Mouse (Mus musculus) ovary, postnatal 14 days (tissue): ENCODE measurements around the gene Slc30a7.

Source experiments
- DNase-seq: peaks from one replicate; pipeline ENCODE4 v3.0.0; 2022; ENCODE audit warnings: low spot score

Gene Slc30a7

GRCm38 (mm10) chr3:116006978-116007940, at the start of gene Slc30a7, which contains the start of gene Extl2:
Gene Slc30a7, minus strand, starts transcription at chr3:116007406.
Gene Extl2, plus strand, starts transcription at chr3:116007462.
- DNase-seq, result peak; percentile 66

GRCm38 (mm10) chr3:116047034-116047433, 39.8 kb upstream of the Slc30a7 start:
- no peak for DNase-seq

- no peak for DNase-seq
These were observed 38.8 kb upstream of the Slc30a7 start for GRCm38 (mm10) chr3:116046000-116046399.

- DNase-seq, result no peak
These were observed 33.6 kb upstream of the Slc30a7 start for GRCm38 (mm10) chr3:116040776-116041175.

DNA sequence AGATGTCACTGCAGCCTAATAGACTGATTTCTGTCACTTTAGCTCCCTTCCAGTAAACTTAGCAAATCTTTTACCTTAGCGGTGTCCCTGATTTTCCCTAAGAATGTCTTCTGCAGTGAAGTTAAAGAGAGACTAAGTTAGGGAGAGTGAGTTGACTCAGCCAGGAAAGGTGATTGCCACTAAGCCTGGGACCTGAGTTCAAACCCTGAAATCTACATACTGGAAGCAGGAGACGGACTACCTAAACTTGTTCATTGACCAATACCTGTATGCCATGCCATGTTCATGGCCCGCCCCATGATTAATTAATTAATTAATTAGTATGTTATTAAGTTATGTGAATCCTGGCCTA, 26.6 kb upstream of the Slc30a7 start:
- DNase-seq, result peak; percentile 21

DNA sequence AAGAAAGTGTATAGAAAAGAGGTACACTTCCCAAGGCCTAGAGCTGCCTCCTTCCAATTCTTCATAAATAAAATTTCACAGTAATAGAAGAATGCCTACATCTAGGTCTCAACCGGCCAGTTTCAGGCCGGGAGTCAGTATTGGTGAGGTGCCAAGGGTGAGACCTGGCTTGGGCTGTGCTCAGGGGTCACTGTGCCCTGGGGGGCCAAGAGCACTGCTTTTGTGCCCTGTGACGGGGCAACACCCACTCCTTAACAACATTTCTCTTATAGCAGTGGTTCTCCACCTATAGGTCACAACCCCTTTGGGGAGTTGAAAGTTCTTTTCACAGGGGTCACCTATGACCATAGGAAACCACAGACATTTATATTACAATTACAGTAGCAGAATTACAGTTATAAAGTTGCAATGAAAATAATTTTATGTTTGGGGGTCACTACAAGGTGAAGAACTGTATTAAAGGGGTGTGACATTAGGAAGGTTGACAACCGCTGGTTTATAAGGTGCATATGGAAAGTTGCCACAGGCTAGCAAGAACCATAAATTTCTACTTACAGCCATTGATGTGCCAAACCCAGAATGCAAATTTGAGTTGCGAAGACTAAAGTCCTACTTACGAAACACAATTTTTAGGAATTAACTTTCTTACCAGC, 26.1 kb upstream of the Slc30a7 start:
- no peak for DNase-seq

DNA sequence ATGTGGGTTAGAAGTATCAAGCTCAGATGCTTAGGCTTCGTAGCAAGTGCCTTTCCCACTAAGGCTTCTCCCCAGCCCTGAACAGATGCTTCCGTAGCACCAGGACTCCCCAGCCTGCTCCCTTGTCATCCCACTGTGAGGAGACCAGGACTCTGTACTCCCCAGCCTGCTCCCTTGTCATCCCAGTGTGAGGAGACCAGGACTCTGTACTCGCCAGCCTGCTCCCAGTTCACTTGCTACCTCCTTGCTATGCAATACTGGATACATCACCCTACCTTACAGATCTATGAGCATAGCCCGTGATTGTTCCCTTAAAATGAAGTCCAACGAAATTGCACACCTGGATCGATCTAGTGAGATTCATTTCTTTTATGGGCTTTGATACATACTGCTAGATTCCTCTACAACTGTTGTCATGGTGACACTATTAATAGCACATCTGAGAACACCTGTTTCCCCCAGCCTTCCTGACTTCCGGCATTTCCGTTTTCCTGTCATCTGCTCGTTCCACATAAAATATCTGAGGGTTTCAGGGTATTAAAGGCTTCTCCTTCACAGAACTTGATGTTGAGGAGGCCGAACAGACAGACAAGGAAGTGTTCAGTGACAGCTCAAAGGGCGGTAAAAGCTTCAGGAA, 23.1 kb upstream of the Slc30a7 start:
- DNase-seq, result no peak

DNA sequence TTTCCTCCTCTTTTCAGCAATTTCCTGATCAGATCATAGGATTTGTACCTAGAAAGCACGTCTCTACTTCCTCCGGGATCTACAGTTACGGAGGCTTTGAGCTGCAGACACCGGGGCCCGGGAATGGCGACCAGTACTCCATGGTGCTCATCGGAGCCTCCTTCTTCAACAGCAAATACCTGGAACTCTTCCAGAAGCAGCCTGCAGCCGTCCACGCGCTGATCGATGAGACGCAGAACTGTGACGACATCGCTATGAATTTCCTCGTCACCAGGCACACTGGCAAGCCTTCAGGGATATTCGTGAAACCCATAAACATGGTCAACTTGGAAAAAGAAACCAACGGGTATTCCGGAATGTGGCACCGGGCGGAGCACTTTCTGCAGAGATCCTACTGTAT, 19.8 kb upstream of the Slc30a7 start:
- no peak for DNase-seq

DNA sequence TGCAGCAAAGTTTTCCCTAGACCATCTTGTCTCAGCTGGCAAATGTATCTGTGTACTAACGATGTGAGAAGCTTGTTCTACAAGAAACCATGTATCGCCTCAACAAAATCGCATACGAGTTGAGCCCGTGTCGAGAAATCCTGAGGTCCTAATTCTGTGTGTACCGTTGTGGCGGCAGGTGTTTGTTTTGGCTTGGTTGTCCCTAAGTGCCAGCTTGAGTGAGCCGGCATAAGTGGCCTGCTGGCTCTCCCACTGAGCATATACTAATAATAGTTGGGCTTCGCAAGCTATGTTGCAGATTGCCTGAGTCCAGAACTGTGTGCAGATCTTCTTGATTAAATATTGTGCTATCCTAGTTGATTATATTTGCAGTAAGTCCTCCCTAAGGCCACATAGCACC, 18.5 kb upstream of the Slc30a7 start:
- DNase-seq, result no peak

DNA sequence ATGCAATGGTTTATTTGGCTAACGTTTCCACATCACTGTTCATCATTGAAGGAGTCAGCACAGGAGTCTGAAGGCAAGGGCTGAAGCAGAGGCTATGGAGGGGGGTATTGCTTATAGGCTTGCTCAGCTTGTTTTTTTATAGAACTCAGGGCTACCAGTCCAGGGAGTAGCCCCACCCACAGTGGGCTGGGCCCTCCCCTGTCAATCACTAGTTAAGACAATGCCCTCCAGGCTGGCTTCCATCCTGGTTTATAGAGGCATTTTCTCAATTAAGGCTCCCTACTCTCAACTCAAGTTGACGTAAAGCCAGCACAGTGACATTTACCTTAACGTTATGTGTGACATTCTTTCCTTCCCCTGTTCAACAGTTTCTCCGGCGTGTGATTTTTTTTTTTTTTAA, 17.5 kb upstream of the Slc30a7 start:
- no peak for DNase-seq

GRCm38 (mm10) chr3:116024236-116024635, 17.0 kb upstream of the Slc30a7 start:
- DNase-seq, result no peak

- DNase-seq, result no peak
These were observed 11.9 kb upstream of the Slc30a7 start for GRCm38 (mm10) chr3:116019136-116019535.

- no peak for DNase-seq
These were observed 11.4 kb upstream of the Slc30a7 start for GRCm38 (mm10) chr3:116018606-116019005.

DNA sequence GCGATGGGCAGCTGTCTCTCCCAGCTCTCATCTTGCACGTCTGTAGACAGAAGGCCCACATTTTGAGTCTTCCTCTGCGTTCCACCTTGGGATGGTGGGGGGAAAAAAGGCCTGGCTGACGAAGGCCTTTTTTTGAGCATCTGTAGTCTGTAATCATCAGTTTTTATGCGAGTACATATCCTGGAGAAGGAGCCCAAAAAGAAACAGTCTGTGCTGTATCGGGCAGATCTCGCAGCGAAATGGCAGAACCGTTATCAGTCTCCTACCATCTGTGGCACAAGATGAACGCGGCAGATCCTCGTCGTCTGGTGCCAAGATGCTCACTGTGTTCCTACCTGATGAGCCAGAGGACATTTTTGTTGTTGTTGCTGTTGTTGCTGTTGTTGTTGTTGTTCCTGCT, 8.9 kb upstream of the Slc30a7 start:
- no peak for DNase-seq

- DNase-seq, result no peak
These were observed 7.7 kb upstream of the Slc30a7 start for GRCm38 (mm10) chr3:116014901-116015300.

DNA sequence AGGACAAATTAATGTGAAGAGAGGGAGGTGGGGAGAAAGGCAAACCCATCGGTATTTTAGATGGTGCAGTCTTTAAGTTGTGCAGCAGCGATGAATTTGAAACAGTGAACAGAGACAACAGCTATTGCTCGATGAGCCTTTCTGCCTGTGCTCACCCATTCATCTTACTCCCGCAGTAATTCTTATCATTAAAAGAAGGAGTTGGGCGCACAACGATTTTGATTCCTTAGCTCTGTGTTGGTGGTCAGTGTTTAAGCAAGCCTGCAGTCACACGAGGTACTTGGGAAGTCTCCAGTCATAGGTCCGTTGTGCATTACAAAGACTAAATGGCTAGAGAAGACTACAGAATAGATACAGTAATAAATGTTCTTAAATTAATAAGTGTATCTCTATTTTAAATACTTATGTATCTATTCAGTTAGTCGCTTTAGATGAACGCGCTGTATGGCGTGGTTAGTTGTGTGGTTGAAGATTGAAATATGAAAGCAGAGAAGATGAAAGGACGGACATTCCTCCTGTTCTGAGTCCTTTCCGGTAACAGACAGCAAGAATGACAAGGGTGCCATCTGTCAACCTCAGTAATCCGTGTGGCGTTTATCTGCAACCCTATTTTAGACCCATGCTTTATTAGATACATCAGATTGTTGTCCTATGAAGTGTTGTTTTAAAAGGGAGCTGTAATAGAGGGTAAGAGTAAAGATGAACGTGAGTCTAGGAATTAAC, 2.6 kb upstream of the Slc30a7 start:
- DNase-seq, result no peak

DNA sequence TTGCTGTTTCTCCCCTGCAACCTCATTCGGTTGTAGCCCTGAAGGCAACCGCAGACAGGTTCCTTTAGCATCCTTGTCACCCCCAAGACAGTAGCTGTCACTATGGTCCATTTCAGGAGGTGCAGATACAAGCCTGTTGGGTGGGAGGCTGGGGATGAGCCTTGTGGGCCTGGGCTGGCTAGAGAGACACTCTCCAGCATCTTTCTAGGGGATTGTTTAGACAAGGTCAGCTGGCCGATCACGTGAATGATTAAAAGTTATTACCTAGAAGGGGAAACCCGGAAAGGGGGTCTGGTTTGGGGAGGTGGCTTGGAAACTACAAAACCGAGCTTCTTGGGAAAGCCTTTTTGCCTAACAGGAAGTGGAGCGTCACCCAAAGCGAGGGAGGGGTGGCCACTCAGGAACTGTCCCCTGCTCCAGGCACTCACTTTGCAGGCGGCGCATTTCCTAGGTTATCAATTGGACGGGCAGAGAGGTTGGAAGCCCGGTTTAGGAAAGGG, 785 bp upstream of the Slc30a7 start:
- DNase-seq, result peak; percentile 53

- peak; percentile 7 for DNase-seq
These were observed 775 bp downstream of the Slc30a7 start for GRCm38 (mm10) chr3:116006284-116006977.

DNA sequence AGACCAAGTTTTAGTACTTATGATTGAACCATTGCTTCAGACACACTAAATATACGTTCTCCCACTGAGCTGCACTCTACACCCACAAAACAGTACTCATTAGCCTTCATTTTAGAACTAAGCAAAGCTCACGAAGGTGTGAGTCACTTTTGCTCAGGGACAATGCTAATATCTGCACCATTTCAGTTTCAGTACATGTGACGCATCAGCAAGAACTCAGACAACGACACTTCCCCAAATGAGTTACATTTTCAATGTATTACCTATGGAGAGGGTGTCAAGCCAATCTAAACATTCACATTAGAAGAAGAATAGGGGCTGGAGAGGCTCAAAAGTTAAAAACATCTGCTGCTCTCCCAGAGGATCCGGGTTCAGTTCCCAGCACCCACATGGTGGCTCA, 10.3 kb downstream of the Slc30a7 start:
- DNase-seq, result no peak

GRCm38 (mm10) chr3:115993025-115993424, 14.2 kb downstream of the Slc30a7 start:
- DNase-seq, result no peak

DNA sequence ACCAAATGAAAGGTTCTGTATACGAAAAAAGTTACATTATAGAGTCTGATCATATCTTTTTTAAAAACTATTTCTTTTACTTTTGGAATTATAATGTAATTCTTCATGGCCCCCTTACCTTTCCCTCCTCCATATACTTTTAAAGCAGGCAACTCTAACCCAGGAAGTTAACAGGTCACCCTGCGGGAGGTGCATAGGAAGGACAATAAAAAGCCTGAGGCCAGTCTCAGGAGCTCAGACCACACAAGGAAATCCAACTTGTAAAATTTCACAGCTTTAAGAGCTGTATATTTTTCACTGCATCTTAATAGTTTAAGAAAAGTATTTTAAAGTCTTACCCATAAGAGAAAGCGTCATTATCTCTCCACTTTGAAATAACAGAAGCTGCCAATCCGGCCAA, 14.6 kb downstream of the Slc30a7 start:
- no peak for DNase-seq
